Mouse (Mus musculus) MN1 (cell line): Measurements from ENCODE around the gene Pnkd.
"Not testable (repeated sequence)": the region's sequence is repeated elsewhere in the genome, so short reads cannot be mapped to it uniquely, and the experiment has no call there.

ENCODE experiments used
- DNase-seq: peaks from one replicate; pipeline ENCODE4 v3.0.0-alpha.2; 2016; ENCODE audit warnings: low spot score

Pnkd gene

DNA sequence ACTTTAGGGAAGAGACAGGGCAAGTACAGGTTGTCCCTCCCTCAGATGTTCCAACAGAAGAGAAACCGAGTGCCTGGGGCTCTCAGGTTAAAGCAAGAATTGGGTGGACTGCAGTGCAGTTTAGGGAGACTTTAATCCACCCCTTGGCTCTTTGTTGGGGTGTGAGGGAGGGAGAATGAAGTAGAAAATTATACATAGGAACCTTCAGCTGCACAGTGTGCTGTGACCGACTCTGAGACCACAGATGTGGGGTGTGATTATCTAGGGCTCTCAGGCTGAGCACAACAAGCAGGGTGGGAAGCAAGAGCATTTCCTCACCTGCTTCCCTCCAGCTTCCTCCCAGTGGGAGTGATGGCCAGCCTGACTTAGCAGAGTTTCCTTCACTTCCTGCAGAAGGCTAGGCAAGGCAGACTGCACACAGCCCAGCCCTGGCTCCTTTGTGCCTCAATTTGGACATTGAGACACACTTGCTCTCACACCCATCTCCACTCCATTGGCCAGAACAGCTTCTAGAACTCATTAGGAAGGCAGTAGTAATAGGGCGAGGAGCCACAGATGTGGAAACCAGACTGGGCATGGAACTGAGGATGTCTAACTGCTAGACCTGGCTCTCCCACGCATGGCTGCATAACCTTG is 46.4 kb downstream of the Pnkd start:
- DNase-seq = no peak

- DNase-seq = peak; percentile 99
Measured at GRCm38 (mm10) chr1:74332241-74332763, 47.6 kb downstream of the Pnkd start.

DNA sequence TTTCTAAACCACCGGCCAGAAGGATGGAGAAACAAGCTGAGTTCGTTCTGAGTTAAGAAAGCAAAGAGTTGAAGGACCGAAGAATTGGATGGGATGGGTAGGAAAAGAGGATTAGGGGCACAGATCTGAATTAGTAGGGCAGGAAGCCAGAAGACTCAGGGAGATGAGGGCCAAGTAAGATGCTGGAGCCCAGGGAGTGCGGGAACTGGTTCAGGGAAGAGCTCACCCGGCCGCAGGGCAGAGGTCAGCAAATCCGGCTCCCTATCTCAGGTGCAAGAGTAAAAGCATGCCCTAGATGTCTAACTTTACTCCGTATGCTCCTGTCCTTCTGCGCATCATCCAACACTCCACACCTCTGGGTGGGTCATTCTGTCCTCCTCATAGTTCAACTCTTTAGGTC is 48.2 kb downstream of the Pnkd start:
- DNase-seq = no peak

DNA sequence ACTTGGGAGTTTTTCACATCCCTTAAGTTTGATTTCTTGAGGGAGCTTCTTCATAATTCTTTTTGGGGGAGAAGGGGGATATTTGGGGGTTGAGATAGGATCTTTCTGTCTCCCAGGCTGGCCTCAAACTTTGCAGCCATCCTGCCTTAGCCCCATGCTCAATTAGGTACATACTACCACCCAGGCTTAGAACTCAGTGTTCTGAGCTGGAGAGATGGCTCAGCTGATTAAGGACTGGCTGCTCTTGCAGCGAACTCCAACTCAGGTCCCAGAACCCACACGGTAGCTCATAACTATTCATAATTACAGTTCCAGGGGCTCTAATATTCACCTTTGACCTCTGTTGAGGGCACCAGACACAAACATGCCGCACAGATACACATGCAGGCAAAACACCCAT is 49.9 kb downstream of the Pnkd start:
- DNase-seq = no peak

- no peak for DNase-seq
Measured at GRCm38 (mm10) chr1:74335033-74335432, 50.3 kb downstream of the Pnkd start.

GRCm38 (mm10) chr1:74335436-74336170 is 50.9 kb downstream of the Pnkd start:
- no peak for DNase-seq

GRCm38 (mm10) chr1:74337241-74337771 is 52.6 kb downstream of the Pnkd start:
- DNase-seq = no peak

DNA sequence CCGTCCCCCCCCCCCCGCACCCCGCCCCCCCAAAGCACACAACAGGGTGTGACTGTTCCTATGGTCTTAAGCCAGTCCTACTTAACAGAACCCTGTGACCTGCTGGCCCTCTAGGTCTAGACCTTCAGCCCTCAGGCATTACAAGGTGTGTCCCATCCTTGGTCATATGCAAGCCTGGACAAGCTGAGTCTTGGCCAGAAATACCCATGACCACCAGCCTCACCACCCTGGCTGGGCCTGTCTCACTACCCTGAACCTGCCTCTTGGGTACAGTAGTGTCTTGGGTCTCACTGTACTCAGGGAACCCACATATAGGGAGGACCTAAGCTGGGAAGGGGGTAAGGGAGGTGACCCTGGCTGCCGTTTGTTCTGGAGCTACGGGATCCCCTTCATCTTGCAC is 53.3 kb downstream of the Pnkd start:
- no peak for DNase-seq

DNA sequence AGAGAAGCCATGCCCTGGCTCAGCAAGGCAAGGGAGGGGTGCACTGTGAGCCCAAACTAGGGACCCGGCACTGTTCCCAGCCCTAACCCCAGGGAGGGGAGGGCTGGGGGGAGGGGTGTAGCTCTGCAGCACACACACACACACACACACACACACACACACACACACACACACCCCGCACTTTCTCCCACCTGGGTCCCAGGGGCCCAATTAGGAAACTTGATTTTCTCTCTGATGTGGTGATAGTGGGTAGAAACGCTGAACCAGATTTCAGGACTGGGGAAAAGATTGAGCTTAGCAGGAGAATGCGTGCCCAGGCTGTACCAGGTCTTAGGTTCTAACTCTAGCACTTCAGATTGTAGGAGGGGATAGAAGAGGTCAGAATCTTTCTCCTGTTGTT is 53.9 kb downstream of the Pnkd start:
- DNase-seq = no peak

DNA sequence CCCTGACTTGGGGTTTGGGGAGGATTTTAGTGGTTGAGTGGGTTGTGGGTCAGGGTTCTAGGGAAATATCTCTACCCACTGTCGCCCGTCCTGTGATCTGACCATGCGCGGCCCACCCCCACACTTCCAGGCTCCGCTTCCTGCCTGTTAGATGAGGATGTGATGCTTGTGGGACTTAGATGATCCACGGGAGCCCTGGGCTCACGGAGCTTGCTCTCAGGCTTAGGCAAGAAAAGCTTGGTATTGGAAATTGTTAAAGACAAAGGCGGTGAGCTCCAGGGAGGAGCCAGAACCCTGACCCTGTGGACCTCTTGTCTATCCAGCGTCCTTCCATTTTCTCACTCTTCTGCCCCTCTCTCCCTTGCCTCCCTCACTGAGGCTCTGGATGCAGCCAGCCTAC is 55.2 kb downstream of the Pnkd start:
- DNase-seq = no peak

- DNase-seq = no peak
Measured at GRCm38 (mm10) chr1:74340361-74340764, 55.6 kb downstream of the Pnkd start.

DNA sequence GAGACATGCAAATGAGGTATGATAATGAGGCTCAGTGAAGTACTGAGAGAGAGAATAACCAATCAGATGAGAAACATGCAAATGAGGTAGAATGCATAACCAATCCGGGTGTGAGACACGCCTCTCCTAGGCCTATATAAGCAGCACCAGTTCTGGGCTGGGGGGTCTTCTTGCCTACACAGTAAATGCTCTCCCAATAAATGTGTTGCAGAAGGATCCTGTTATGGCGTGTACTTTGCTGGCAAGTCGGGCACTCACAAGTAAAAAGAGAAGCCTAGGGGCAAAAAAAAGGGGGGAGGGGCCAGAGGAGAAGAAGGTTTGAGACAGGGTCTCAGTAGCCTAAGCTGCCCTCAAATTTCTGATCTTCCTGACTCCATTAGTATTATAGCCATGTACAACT is 56.3 kb downstream of the Pnkd start:
- not testable (repeated sequence) for DNase-seq

DNA sequence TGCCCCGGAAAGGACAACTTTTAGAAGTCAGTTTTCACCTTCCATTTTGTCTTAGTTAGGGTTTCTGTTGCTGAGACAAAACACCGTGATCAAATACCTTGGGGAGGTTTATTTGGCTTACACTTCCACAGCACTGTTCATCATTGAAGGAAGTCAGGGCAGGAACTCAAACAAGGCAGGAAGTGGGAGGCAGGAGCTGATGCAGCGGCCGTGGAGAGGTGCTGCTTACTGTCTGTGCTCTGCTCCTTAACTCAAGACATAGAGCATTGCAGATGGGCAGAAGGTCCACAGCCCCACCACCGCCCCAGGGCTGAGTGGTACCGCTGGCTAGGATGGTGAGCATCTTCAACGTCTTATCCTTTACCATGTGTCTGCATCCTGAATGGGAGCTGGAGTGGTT is 57.2 kb downstream of the Pnkd start:
- no peak for DNase-seq

DNA sequence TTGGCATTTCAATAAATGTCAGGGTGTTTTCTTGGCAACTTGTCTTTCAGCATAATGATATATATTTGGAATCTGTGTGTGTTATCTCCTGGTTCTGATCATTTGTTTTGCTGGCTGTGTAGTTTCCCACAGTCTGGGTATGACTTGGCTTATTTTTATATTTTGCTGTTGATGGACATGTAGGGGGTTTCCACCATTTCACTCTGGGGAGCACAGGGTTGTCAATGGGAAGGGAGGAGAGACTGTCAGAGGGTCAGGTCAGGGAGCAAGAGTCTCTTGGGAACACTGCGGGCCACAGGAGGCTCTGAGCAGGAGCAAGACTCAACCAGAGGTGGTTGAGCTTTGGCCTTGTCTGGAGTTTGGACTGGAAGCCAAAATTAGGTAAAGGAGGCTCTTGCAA is 57.6 kb downstream of the Pnkd start:
- DNase-seq = no peak

- no peak for DNase-seq
Measured at GRCm38 (mm10) chr1:74343161-74343560, 58.4 kb downstream of the Pnkd start.

DNA sequence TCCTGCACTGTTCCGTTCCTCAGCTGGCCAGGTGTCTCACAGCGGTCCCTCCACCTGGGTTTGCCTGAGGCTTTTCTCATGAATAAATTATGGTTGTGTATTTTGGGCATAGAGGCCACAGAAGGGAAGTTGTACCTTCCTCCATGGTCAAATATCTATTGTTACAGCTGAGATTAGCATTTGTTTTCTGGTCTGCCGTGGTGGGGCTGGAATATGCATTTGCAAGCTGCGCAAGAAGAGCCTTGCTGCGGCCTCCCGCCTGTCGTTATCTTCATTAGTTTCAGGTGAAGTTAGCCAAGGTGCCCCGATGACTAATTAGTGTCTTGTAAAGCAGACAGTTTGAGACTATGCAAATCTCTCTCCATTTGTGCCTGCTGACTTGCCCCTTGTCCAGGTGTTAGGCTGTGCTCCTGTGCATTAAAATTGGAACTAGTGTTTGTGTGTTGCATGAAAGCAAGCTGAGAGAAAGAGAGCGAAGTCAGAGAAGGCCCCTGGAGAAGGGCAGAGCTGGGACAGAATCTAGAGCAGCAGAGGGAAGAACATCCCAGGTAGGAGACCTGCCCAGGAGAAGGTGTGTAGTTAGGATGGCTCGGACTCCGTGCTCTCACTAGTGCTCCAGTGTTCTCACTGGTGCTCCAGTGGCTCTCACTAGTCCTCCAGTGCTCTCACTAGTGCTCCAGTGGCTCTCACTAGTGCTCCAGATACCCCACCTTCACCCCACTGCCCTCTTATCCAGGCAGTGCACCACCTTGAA is 59.6 kb downstream of the Pnkd start:
- DNase-seq = no peak

DNA sequence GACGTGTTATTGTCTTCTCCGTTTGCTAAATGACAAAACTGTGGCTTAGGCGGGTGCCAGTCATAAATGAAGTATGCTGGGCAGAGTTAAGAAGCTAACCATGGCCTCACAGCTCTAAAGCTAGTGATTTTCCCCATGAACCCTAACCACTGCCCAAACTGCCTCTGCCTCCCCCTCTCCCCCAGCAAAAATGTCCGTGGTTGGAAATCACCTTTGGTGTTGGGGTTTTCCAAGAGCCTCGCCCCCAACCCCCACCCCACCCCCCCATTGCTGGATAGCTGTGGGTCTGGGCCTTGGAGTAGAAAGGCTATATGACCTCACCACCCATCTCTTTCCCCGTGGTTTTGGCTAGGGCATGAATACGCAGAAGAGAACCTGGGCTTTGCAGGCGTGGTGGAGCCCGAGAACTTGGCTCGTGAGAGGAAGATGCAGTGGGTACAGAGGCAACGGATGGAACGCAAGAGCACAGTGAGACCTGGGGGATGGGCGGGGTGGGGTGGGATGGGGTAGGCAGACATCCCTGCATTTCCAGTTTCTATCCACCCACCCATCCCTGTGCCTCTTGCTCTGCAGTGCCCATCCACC is 66.5 kb downstream of the Pnkd start:
- DNase-seq = no peak

- DNase-seq = no peak
Measured at GRCm38 (mm10) chr1:74352532-74353096, 67.9 kb downstream of the Pnkd start.

DNA sequence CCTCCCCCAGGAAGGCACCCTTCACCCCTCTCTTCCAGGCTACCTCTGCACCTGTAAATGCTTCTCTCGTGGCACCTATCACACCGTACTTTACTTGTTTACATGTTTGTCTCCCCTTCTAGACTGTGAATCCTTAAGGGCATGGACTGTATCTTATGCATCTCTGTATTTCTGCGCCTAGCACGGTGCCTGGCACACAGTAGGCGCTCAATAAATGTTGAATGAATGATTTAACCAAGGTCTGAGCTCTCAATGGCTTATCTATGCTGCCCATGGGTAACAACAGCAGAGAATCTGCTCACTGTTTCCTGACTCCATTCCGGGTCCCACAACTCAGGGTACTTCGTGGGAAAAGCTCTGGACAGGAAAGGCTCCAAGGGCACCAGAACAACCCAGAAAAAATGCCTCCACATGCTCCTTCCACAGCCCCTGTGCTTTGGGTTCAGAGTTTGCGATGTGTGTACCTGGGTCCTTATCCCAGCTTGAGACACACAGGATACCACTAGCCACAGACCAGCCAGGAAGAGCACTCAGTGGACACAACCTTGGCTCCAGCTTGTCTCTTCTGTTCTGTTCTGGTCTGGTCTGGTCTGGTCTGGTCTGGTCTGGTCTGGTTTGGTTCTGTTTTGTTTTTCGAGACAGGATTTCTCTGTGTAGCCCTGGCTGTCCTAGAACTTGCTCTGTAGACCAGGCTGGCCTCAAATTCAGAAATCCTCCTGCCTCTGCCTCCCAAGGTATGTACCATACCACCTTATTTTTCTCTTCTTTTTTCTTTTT is 68.9 kb downstream of the Pnkd start:
- DNase-seq = no peak

- DNase-seq = no peak
Measured at GRCm38 (mm10) chr1:74357531-74357930, 72.8 kb downstream of the Pnkd start.

DNA sequence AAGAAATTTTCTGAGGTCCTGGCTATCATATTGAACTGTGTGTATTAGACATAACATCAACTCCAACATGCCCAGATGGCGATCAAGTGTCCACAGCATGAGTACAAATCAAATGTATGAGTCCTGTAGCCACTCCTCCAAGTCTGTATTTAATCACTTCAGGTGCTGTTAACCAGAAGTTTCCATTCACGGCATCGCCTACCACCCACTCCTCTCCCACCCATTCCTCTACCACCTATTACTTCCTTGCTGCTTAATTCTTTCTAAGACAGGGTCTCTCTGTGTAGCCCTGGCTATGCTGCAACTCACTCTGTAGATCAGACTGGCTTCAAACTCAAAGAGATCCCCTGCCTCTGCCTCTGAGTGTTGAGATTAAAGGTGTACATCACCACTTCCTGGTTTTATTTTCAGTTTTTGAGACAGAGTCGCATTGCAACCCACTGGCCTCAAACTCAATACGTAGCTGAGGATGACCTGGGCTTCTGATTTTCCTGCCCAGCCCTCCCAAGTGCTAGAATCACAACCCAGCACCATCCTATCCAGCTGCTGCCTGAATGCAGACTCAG is 75.3 kb downstream of the Pnkd start:
- DNase-seq = no peak
